Mouse (Mus musculus) thymus, adult 2 months (tissue): ENCODE measurements around the gene Gramd1a. TPM values are rescaled to one million over a fixed set of nuclear protein-coding genes. Genes with fewer than 3 reads are reported as not detected.

Source experiments
- DNase-seq: peaks from one replicate; pipeline ENCODE4 v3.0.0; 2021
- H3K27ac ChIP-seq: fragments of 200-500 bp; 2 replicates; pipeline ENCODE4 v1.5.1; 2012; ENCODE audit warnings: low read length, control low read depth; ENCODE audit not compliant: control insufficient read depth, insufficient read depth
- H3K27me3 ChIP-seq: fragments of 200-500 bp; 2 replicates; pipeline ENCODE4 v1.6.1; 2012; ENCODE audit warnings: mild to moderate bottlenecking, low read length, moderate library complexity, mixed read lengths; ENCODE audit not compliant: control insufficient read depth, insufficient read depth
- H3K36me3 ChIP-seq: fragments of 200-500 bp; 2 replicates; pipeline ENCODE4 v1.6.1; 2012; ENCODE audit warnings: mild to moderate bottlenecking, low read length, moderate library complexity; ENCODE audit not compliant: control insufficient read depth, insufficient read depth
- H3K4me1 ChIP-seq: fragments of 200-500 bp; replicated peaks from 2 replicates; pipeline ENCODE4 v1.6.1; 2012; ENCODE audit warnings: low read length; ENCODE audit not compliant: control insufficient read depth, insufficient read depth
- H3K4me3 ChIP-seq: fragments of 200-500 bp; 2 replicates; pipeline ENCODE4 v1.5.1; 2012; ENCODE audit warnings: mild to moderate bottlenecking, low read length, control low read depth, moderate library complexity; ENCODE audit not compliant: control insufficient read depth, insufficient read depth
- CTCF ChIP-seq: fragments of 200-500 bp; IDR thresholded peaks from 2 replicates; pipeline ENCODE4 v1.5.1; 2012; ENCODE audit warnings: mild to moderate bottlenecking, control low read depth, low read length, moderate library complexity, borderline replicate concordance; ENCODE audit not compliant: control insufficient read depth, poor library complexity, insufficient read depth; ENCODE audit errors: extremely low read depth
- POLR2A ChIP-seq: fragments of 200-500 bp; IDR thresholded peaks from 2 replicates; pipeline ENCODE4 v1.6.1; 2012; ENCODE audit warnings: mild to moderate bottlenecking, low read length, control low read depth, moderate library complexity; ENCODE audit not compliant: control insufficient read depth, poor library complexity, insufficient read depth; ENCODE audit errors: extremely low read depth
- WGBS: fragments of 180-500 bp; shearing (Covaris S2); methylation state at CpG from one replicate; pipeline ENCODE4 v1.1.7; 2018; 5-methylcytosine and 5-hydroxymethylcytosine counted together
- polyA plus RNA-seq: library from polyadenylated mRNA; depleted of rRNA; stranded (reverse); fragments of >200 nt; gene quantifications from 2 replicates; pipeline ENCODE4 v1.2.3, GENCODE M21; 2012; rRNA removed

Gramd1a gene
- polyA plus RNA-seq, 1 experiment = 790 TPM

DNA sequence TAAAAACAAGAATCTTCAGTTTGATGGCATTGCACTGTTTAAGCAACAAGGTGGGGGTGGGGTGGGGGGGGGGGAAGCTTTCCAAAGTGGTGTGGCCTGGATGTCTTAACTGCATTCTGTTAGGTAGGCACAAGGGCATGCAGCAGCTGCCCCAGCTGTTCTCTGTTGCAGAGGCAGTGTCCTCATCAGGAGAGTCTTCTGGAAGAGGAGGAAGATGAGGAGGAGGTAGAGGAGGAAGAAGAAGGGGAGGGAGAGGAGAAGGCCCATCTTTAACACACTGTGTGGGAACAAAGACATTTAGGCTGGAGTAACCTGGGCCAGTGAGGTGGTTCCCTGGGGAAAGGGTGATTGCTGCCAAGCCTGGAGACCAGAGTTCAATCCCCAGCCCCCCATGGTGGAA, 73.6 kb downstream of the Gramd1a start:
- no peak for TF ChIP-seq POLR2A
- TF ChIP-seq CTCF = no peak
- H3K4me3 ChIP-seq = no peak overlapping the region
- no peak overlapping the region for H3K27ac ChIP-seq

DNA sequence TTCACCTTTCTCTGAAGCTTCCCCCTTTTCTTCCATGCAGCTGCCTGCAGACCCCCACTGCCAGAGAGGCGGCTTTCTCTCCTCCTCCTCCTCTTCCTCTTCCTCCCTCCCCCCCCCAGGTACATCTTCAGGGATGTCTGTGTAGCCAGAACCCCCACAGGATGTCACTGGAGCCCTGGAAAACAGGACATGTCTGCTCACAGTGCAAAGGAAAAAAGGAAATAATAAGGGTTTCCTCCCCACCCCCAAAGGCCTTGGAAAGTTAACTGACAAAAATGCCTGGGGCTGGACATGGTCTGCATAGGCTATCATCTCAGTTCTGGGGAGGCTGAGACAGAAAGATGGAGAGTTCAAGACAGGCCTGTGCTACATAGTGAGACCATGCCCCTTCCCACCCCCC, 74.6 kb downstream of the Gramd1a start:
- DNase-seq = no peak
- Histone ChIP-seq H3K4me1 (0 out of 2 replicates have a peak, but pooled peaks cover 2% of the 10 kb centered on the region), H3K36me3 (no peaks in the 10 kb centered on the region), H3K27me3 (no peaks in the 10 kb centered on the region), H3K27ac (no peak overlapping the region), H3K4me3 (no peak overlapping the region)
- 75% methylated on average over 1 of the region's 1 CpGs for WGBS
- no peak for TF ChIP-seq POLR2A
- TF ChIP-seq CTCF = no peak

More for the DNA sequence above, 73.6 kb downstream of the Gramd1a start:
- Histone ChIP-seq H3K36me3 (no peaks in the 10 kb centered on the region), H3K27me3 (no peaks in the 10 kb centered on the region), H3K4me1 (peaks cover 6% of the 10 kb centered on the region)
- DNase-seq = no peak

DNA sequence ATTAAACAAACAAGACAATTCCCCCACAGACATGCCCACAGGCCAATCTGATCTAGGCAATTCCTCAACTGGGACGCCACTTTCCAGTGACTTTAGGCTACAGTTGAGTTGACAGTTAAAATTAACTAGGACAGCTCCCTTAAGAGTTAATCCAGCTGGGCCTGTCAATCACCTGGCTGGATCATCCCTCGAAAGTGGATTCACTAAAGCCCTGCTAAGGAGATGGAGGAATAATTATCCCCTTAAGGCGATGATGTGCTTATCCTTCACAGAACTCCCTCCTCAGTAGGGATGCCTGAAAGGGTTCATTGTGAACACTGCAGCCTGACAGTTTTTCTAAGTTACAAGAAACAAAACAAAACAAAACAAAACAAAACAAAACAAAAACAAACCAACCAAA, 75.1 kb downstream of the Gramd1a start:
- no peak for TF ChIP-seq CTCF
- no peak for TF ChIP-seq POLR2A
- 92% methylated on average over 3 of the region's 3 CpGs for WGBS
- no peak overlapping the region for H3K4me3 ChIP-seq
- 0 out of 2 replicates have a peak, but pooled peaks cover 2% of the 10 kb centered on the region for H3K4me1 ChIP-seq
- H3K36me3 ChIP-seq = no peaks in the 10 kb centered on the region
- no peak overlapping the region for H3K27ac ChIP-seq
- no peaks in the 10 kb centered on the region for H3K27me3 ChIP-seq
- DNase-seq = no peak

Other genes starting within 250 kb of the Gramd1a start
- 1.8 and 2.0 TPM in 2 replicates for gene Mag, start 241.0 kb downstream of the Gramd1a start, polyA plus RNA-seq
- 2.2 and 12.5 TPM in 2 replicates for gene Hamp2, start 231.2 kb downstream of the Gramd1a start, polyA plus RNA-seq
- 23.6 and 33.1 TPM in 2 replicates for gene Hamp, start 211.9 kb downstream of the Gramd1a start, polyA plus RNA-seq
- 288 and 342 TPM in 2 replicates for gene Usf2, start 199.1 kb downstream of the Gramd1a start, polyA plus RNA-seq
- gene Lsr, start 182.4 kb downstream of the Gramd1a start, polyA plus RNA-seq = 27.6 and 34.6 TPM in 2 replicates
- 1.00 and 1.2 TPM in 2 replicates for gene Fam187b, start 182.1 kb downstream of the Gramd1a start, polyA plus RNA-seq
- gene Fxyd5, start 113.4 kb downstream of the Gramd1a start, polyA plus RNA-seq = 247 and 283 TPM in 2 replicates
- gene Fxyd7, start 104.4 kb downstream of the Gramd1a start, polyA plus RNA-seq = 1.4 and 2.2 TPM in 2 replicates
- 46.4 and 107 TPM in 2 replicates for gene Fxyd1, start 98.7 kb downstream of the Gramd1a start, polyA plus RNA-seq
- gene Lgi4, start 96.6 kb downstream of the Gramd1a start, polyA plus RNA-seq = 1.1 and 1.8 TPM in 2 replicates
- gene Fxyd3, start 79.2 kb downstream of the Gramd1a start, polyA plus RNA-seq = 23.5 and 34.7 TPM in 2 replicates
- gene Hpn, start 40.6 kb downstream of the Gramd1a start, polyA plus RNA-seq = 7.0 and 8.2 TPM in 2 replicates
- gene Scn1b, start 28.9 kb downstream of the Gramd1a start, polyA plus RNA-seq = 18.7 and 21.2 TPM in 2 replicates
- not detected in 2 replicates for gene Scgb2b2, start 134.6 kb upstream of the Gramd1a start, polyA plus RNA-seq
- gene Scgb1b2, start 135.9 kb upstream of the Gramd1a start, polyA plus RNA-seq = not detected in 2 replicates
- gene Scgb2b3, start 206.2 kb upstream of the Gramd1a start, polyA plus RNA-seq = not detected in 2 replicates
- not detected in 2 replicates for gene Scgb1b3, start 219.7 kb upstream of the Gramd1a start, polyA plus RNA-seq